Mouse (Mus musculus): Measurements from ENCODE around the gene Smim6. TPM values are rescaled to one million over a fixed set of nuclear protein-coding genes. Genes with fewer than 3 reads are reported as not detected.

Gene Smim6
- total and polyA plus RNA-seq, 2 experiments from 2014 or later = 0.26 TPM; not detected in 1

DNA sequence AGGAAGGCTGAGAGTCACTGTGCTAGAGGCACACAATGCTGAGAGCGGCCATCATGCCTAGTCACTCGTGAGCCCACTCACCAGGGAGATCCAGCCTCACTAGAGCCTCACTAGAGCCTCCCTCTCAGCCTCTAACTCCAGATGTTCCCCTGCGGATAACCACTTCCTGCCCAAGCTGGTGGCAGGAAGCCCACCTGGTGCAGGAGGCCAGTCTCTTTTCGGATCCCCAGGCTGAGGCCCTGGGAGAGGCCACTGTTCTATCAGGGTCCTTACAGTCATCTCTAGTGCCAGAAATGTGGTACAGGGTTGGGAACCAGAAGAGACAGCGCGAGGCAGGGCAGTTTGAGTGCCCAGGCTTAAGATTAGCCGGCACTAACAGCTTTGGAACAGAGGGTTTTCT is 13.4 kb upstream of the Smim6 start:
- H3K27ac ChIP-seq (ENCODE audit: low read depth, low read length) = no peak overlapping the region
- no peak for DNase-seq (ENCODE audit: low spot score)
- H3K27me3 ChIP-seq (ENCODE audit: insufficient read depth, low read length) = no peaks in the 10 kb centered on the region
- no peaks in the 10 kb centered on the region for H3K9me3 ChIP-seq (ENCODE audit: low read length)
- H3K36me3 ChIP-seq (ENCODE audit: insufficient read depth, low read length) = peaks cover 24% of the 10 kb centered on the region
- no peaks in the 10 kb centered on the region for H3K4me1 ChIP-seq (ENCODE audit: insufficient read depth, low read length)
- no peak overlapping the region for H3K9ac ChIP-seq (replicated peaks; ENCODE audit: low read length, poor library complexity, severe bottlenecking)
- H3K4me3 ChIP-seq (ENCODE audit: low read depth, low read length) = no peak overlapping the region
- WGBS = 89% methylated on average over 7 of the region's 7 CpGs
- no peak for TF ChIP-seq CTCF (IDR thresholded peaks at IDR 0.05)
- no peak overlapping the region for H3K4me2 ChIP-seq (ENCODE audit: low read depth, low read length, poor library complexity, severe bottlenecking)
- no peak for ATAC-seq (ENCODE audit: low FRiP score)

DNA sequence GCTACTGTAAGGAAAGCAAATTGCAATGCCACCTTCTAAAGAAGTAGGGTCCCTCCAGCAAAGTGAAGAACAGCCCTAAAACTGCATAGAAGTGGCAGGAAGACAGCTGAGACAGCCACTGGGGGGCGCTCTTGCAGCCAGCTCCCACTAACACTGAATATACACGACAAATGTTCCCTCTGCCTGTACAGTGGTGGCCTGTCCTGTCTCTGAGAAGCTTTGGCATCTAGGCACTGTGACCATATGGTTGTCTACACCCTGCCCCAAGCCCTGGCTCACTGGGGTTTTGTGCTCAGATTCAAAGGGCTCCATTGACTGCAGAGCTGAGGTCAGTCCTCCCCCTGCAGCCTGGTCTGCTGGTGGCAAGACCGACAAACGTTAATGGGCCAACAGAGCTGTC is 12.9 kb upstream of the Smim6 start:
- Histone ChIP-seq H3K4me1 (ENCODE audit: insufficient read depth, low read length) (no peaks in the 10 kb centered on the region), H3K4me3 (ENCODE audit: low read depth, low read length) (no peak overlapping the region), H3K9ac (replicated peaks; ENCODE audit: low read length, poor library complexity, severe bottlenecking) (no peak overlapping the region), H3K4me2 (ENCODE audit: low read depth, low read length, poor library complexity, severe bottlenecking) (no peak overlapping the region), H3K36me3 (ENCODE audit: insufficient read depth, low read length) (peaks cover 24% of the 10 kb centered on the region), H3K27ac (ENCODE audit: low read depth, low read length) (no peak overlapping the region), H3K9me3 (ENCODE audit: low read length) (no peaks in the 10 kb centered on the region), H3K27me3 (ENCODE audit: insufficient read depth, low read length) (no peaks in the 10 kb centered on the region)
- ATAC-seq (ENCODE audit: low FRiP score) = peak; percentile 69
- peak; percentile 67 for TF ChIP-seq CTCF (IDR thresholded peaks at IDR 0.05)
- DNase-seq (ENCODE audit: low spot score) = peak; percentile 76
- 15% methylated on average over 4 of the region's 4 CpGs for WGBS

DNA sequence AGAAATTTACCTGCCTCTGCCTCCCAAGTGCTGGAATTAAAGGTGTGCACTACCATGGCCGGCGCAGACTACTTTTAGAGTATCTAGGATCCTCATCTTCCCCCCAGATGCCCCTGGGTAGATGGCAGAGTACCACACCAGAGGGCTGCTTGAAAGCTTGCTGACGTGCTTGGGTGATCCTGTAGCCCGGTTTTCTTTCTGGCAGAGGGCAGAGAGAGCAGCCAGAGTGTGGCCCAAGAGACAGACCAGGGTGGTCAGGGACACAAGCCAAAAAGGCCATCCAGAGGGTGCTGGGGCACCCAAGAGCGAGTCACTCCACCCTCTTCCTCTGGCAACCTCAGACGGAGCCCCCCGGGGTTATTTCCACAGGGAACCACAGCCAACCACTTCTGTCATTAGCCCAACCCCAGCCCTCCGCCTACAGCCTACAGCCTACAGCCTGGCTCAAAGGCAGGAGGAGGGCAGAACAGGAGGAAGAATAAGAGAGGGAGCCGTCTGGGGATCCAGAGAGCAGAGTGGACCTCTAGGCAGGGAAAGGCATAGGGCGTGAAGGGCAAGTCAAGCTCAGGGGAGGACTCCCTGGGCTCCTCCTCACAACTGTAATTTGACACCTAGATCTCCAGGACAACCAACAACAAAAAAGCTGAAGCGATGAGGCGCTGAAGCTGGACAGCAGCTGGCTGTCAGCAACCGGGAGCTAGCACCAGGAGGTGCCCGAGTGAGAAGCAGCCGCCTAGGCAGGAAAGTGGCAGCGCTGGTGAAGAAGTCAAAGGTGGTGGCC is 12.1 kb upstream of the Smim6 start, which contains the start of gene Smim5:
TSS of gene Smim5 (plus strand) at position 481 of the 781 bp plus-strand sequence.
- WGBS = 34% methylated on average over 16 of the region's 16 CpGs
- Histone ChIP-seq H3K36me3 (ENCODE audit: insufficient read depth, low read length) (peaks cover 23% of the 10 kb centered on the region), H3K4me1 (ENCODE audit: insufficient read depth, low read length) (no peaks in the 10 kb centered on the region), H3K9me3 (ENCODE audit: low read length) (no peaks in the 10 kb centered on the region), H3K9ac (replicated peaks; ENCODE audit: low read length, poor library complexity, severe bottlenecking) (no peak within 1 kb of the TSS), H3K4me3 (ENCODE audit: low read depth, low read length) (no peak within 1 kb of the TSS), H3K27me3 (ENCODE audit: insufficient read depth, low read length) (no peaks in the 10 kb centered on the region), H3K27ac (ENCODE audit: low read depth, low read length) (no peak within 1 kb of the TSS), H3K4me2 (ENCODE audit: low read depth, low read length, poor library complexity, severe bottlenecking) (no peak within 1 kb of the TSS)
- ATAC-seq (ENCODE audit: low FRiP score) = no peak
- peak; percentile 42 for DNase-seq (ENCODE audit: low spot score)
- TF ChIP-seq CTCF (IDR thresholded peaks at IDR 0.05) = no peak

DNA sequence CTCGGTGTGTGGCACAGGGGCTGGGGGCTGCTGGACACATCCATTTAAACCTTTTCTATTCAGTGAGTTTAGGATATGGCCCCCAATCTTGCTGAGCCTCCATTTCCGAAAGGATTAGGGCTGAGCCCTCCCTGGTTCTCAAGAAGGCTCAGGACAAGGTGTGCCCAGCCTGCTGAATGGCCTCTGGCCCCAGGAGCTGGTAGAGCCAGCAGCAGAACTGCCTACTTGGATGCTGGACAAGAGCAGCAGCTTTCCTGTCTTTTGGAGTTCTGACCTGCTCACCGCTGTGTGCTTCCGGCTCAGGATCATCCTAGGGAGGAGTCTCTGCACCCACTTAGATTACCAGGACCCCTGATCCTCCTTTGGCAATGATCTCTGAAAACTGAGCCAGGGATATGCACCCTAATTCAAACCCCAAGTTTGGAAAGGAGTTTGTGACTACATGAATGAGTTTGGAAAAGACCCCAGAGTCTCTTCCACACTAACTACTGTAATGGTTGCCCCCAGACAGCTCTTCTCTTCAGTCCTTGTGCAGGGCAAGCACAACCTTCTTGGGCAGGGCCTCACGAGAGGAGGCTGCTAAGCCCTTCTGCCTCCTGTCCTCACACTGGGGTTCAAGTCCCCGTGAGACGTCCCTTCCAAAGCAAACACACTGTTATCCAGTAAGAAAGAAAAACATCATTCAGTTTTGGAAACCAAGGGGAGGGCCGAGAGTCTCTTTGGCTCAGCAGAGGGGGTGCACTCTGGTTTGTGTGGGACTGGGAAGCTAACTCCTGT is 11.1 kb upstream of the Smim6 start:
- no peak overlapping the region for H3K9ac ChIP-seq (replicated peaks; ENCODE audit: low read length, poor library complexity, severe bottlenecking)
- H3K4me1 ChIP-seq (ENCODE audit: insufficient read depth, low read length) = no peaks in the 10 kb centered on the region
- H3K36me3 ChIP-seq (ENCODE audit: insufficient read depth, low read length) = peaks cover 13% of the 10 kb centered on the region
- H3K4me2 ChIP-seq (ENCODE audit: low read depth, low read length, poor library complexity, severe bottlenecking) = no peak overlapping the region
- no peak overlapping the region for H3K4me3 ChIP-seq (ENCODE audit: low read depth, low read length)
- 69% methylated on average over 8 of the region's 8 CpGs for WGBS
- H3K9me3 ChIP-seq (ENCODE audit: low read length) = no peaks in the 10 kb centered on the region
- no peak for ATAC-seq (ENCODE audit: low FRiP score)
- no peak overlapping the region for H3K27ac ChIP-seq (ENCODE audit: low read depth, low read length)
- no peak for TF ChIP-seq CTCF (IDR thresholded peaks at IDR 0.05)
- H3K27me3 ChIP-seq (ENCODE audit: insufficient read depth, low read length) = no peaks in the 10 kb centered on the region
- DNase-seq (ENCODE audit: low spot score) = no peak

DNA sequence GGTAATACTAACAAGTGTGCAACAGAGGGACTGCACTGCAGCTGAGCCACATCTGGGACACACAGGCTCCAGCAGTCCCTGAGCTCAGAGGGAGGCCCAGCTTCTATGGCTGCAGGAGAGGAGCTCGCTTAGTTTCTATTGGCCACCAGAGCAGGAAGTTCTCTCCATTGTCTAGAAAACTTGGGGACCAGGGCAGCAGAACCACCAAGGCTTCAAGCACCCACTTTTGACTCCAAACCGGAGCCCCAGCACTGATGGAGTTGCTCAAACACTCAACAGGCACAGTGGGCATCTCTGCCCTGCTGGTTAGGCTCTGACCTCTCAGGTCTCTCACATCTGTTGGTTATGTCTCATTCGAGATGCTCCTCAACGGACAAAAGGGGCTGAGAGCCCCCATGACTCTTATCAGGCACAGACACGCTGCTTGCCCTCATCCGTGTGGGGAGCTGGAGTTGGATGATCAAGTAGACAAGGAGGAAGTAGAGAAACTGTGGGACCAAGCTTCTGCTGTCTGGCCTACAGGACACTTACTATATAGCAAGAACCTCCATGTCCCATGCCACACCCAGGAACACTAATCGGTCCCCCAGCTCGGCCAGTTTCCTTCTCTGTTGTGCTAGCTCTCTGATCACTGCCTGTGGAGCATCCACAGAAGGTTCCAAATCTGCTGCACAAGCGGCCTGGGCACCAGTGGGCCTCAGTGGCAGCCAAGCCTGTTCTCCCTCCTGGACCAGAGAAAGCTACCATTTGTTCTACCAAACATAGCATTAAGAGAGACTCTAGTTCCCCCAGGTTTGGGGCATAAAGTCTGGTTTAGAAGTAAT is 10.3 kb upstream of the Smim6 start:
- no peak overlapping the region for H3K9ac ChIP-seq (replicated peaks; ENCODE audit: low read length, poor library complexity, severe bottlenecking)
- WGBS = 89% methylated on average over 9 of the region's 9 CpGs
- no peak for DNase-seq (ENCODE audit: low spot score)
- no peaks in the 10 kb centered on the region for H3K9me3 ChIP-seq (ENCODE audit: low read length)
- no peak overlapping the region for H3K27ac ChIP-seq (ENCODE audit: low read depth, low read length)
- H3K4me1 ChIP-seq (ENCODE audit: insufficient read depth, low read length) = no peaks in the 10 kb centered on the region
- peaks cover 6% of the 10 kb centered on the region for H3K36me3 ChIP-seq (ENCODE audit: insufficient read depth, low read length)
- no peak for TF ChIP-seq CTCF (IDR thresholded peaks at IDR 0.05)
- no peak overlapping the region for H3K4me3 ChIP-seq (ENCODE audit: low read depth, low read length)
- no peak overlapping the region for H3K4me2 ChIP-seq (ENCODE audit: low read depth, low read length, poor library complexity, severe bottlenecking)
- no peaks in the 10 kb centered on the region for H3K27me3 ChIP-seq (ENCODE audit: insufficient read depth, low read length)
- no peak for ATAC-seq (ENCODE audit: low FRiP score)

All from midbrain, postnatal 0 days (tissue).